Mouse (Mus musculus) kidney, postnatal 4 days (tissue): Measurements from ENCODE around the gene Mgat3.
A peak's percentile ranks its signal among the peaks of the same experiment; 100 is the strongest.

Experiments used
- DNase-seq, 2 experiments: peaks; one replicate each; pipeline ENCODE4 v3.0.0; 2021; ENCODE audit warnings: mixed read lengths in 2 of 2

The Mgat3 gene

GRCm38 (mm10) chr15:80263610-80264575, 90.4 kb downstream of the Mgat3 start, which contains the start of gene Rps19bp1:
Gene Rps19bp1, minus strand, starts transcription at chr15:80264315.
- peak; percentile 91 to 95 for DNase-seq
